Mouse (Mus musculus): ENCODE measurements at regions not wholly inside any gene's neighbourhood (a gene's known extent, or its start where the extent isn't known, plus 50 kb on each side); places are given as distances from the start of the nearest gene placed in this dataset.

- DNase-seq (ENCODE audit: low spot score): no peak
Observed at GRCm38 (mm10) chr13:60007031-60007430, 170.1 kb downstream of the Gas1 start.

- no peak for DNase-seq (ENCODE audit: low spot score)
Observed at GRCm38 (mm10) chr13:60004611-60005010, 172.6 kb downstream of the Gas1 start.

GRCm38 (mm10) chr13:60002098-60002497, 175.1 kb downstream of the Gas1 start:
- DNase-seq (ENCODE audit: low spot score): no peak

- DNase-seq (ENCODE audit: low spot score): no peak
Observed at GRCm38 (mm10) chr13:60001637-60002036, 175.5 kb downstream of the Gas1 start.

- DNase-seq (ENCODE audit: low spot score): no peak
Observed at GRCm38 (mm10) chr13:60000618-60001347, 176.4 kb downstream of the Gas1 start.

GRCm38 (mm10) chr13:59997431-59997830, 174.5 kb upstream of the Tut7 start:
- DNase-seq (ENCODE audit: low spot score): no peak

GRCm38 (mm10) chr13:59996146-59996814, 173.3 kb upstream of the Tut7 start:
- no peak for DNase-seq (ENCODE audit: low spot score)

- no peak for DNase-seq (ENCODE audit: low spot score)
Observed at GRCm38 (mm10) chr13:59992780-59993501, 170.0 kb upstream of the Tut7 start.

- DNase-seq (ENCODE audit: low spot score): no peak
Observed at GRCm38 (mm10) chr13:59992346-59992745, 169.4 kb upstream of the Tut7 start.

- DNase-seq (ENCODE audit: low spot score): peak; percentile 28
Observed at GRCm38 (mm10) chr13:59990402-59991280, 167.7 kb upstream of the Tut7 start.

GRCm38 (mm10) chr13:59988393-59988965, 165.5 kb upstream of the Tut7 start:
- DNase-seq (ENCODE audit: low spot score): no peak

GRCm38 (mm10) chr13:59976425-59976824, 153.5 kb upstream of the Tut7 start:
- no peak for DNase-seq (ENCODE audit: low spot score)

- no peak for DNase-seq (ENCODE audit: low spot score)
Observed at GRCm38 (mm10) chr13:59972093-59972427, 149.1 kb upstream of the Tut7 start.

- DNase-seq (ENCODE audit: low spot score): no peak
Observed at GRCm38 (mm10) chr13:59971231-59972092, 148.5 kb upstream of the Tut7 start.

GRCm38 (mm10) chr13:59970430-59970829, 147.5 kb upstream of the Tut7 start:
- DNase-seq (ENCODE audit: low spot score): no peak

- no peak for DNase-seq (ENCODE audit: low spot score)
Observed at GRCm38 (mm10) chr13:59969484-59969883, 146.5 kb upstream of the Tut7 start.

- no peak for DNase-seq (ENCODE audit: low spot score)
Observed at GRCm38 (mm10) chr13:59968584-59969240, 145.8 kb upstream of the Tut7 start.

GRCm38 (mm10) chr13:59966535-59967255, 143.7 kb upstream of the Tut7 start:
- DNase-seq (ENCODE audit: low spot score): peak; percentile 14

GRCm38 (mm10) chr13:59964981-59965380, 142.0 kb upstream of the Tut7 start:
- DNase-seq (ENCODE audit: low spot score): no peak

Data from yolk sac, embryonic 10.5 days (tissue).